Mouse (Mus musculus): ENCODE measurements at regions not wholly inside any gene's neighbourhood (a gene's known extent, or its start where the extent isn't known, plus 50 kb on each side); places are given as distances from the start of the nearest gene placed in this dataset.
A peak's percentile ranks its signal among the peaks of the same experiment; 100 is the strongest.

DNA sequence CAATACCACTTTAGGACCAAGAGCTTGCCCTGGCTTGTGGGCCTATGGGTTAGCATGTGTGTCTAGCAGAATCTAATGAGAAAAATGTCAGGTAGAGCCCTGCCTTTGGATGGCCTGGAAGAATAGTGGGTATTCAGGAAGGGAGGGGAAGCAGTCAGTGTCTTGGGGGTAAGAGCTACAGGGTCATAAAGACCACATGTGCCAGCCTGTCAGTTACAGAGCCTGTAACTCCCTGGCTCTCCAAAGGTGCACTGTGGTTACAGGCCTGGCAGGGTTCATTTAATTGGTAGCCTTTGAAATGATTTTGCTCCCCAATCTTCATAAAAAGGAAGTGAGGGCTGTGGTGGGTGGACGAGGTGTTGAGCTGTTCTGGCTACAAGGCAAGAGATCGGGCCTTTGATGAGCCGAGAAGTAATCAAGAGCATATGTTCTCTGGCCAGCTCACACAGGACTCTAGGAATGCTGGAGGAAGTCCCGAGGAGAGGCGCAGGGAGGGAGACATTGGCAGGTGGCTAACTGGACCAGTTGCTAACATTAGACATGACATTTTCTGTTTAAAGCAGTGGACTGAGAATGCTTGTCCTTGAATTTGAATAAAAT lies 326.9 kb downstream of the Fam49a start:
- ATAC-seq (replicated peaks; ENCODE audit: low FRiP score, poor library complexity, severe bottlenecking), result no peak

DNA sequence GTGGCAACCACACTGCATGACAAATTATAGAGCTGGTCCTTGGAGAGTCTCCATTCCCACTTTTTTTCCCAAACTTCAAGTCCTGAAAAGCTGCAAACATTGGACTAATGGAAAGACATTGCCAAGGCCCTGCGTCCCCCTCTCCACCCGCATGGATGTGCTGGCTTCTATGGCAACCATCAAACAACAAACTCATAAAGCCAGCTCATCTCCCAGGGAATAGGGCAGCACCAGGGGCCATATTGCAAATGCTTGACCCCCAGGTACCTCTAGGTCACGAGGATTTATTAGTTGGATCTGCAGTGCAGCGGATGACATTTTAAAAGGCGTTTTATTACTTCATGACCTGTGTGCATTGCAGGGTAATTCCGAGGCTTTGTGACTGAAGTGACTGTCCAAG lies 324.5 kb downstream of the Fam49a start:
- ATAC-seq (replicated peaks; ENCODE audit: low FRiP score, poor library complexity, severe bottlenecking), result no peak

DNA sequence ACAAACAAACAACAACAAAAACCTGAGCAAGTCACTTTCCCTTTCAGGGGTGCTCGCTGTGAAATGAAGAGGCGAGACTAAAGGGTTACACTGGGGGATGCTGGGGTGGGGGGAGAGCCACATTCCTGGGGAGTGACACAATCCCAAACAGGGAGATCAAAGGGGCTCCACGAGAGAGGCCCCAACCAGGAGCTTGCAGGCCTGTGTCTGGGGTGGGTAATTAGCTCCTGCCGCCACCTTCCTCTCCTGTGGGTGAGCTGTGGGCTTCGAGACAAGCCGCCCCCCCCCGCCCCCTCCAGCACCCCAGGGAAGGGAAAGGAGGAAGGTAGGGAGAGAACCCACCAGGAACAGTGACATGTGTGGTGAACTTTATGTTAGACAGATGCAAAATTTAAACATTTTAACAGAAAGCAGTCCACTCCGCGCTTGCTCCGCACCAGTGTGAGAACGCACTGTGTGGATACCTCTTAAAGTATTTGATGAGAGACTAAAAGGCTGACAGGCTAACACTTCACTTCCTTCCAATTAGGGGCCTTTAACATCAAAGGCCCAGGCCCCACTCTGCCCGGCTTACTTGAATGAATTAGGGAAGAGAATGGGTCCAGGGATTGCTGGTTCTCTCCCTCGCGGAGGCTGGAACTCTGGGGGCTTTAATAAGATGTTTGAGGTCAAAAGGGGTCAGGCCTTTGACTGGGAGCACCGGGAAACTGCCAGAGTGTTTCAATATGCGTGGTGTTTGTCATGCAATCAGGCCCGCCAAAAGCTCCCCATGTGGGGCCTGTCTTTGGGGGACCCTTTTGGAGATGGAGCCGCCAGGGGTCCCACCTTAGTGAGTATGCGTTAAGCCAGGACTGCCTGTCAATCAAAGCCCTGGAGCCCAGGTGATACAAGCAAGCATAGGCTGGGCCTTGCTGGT lies 319.6 kb downstream of the Fam49a start:
- ATAC-seq (replicated peaks; ENCODE audit: low FRiP score, poor library complexity, severe bottlenecking), result no peak

DNA sequence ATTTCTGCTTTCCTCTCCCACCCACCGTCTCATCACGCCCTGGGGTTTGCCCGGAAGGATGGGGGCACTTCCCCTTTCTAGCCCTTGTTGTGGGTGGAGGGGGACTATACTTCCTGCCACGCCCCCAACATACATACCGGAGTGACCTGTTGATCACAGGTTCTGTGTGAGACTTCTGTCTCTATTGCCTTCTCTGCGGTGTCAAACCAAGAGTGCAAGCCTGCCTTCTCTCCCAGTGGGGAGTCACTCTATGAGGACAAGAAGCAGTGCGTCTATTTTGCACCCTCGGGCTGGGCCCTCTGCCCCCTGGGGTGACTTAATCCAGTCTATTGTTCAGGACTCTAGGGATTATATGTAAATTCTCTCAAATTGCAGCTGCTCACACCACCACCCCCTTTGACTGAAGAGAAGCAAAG lies 318.8 kb downstream of the Fam49a start:
- ATAC-seq (replicated peaks; ENCODE audit: low FRiP score, poor library complexity, severe bottlenecking), result no peak

DNA sequence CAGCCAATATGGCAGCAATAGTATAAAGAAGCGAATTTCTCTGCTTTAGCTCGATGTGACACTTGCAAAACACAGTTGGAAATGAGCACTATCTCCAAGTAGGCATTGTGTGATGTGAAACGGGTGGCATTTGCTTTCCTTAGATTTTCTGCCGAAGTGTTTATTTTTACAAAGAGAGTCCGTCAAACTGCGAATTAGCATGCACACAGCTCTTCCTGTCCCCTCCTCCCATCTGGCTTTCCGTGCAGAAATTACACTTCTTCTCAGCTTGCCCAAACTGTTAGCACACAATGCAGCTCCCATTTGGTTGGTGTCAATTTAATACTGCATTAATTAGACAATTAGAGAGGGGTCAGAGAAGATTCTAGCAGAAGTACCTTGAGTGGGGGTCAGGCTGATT lies 316.3 kb downstream of the Fam49a start:
- ATAC-seq (replicated peaks; ENCODE audit: low FRiP score, poor library complexity, severe bottlenecking), result no peak

DNA sequence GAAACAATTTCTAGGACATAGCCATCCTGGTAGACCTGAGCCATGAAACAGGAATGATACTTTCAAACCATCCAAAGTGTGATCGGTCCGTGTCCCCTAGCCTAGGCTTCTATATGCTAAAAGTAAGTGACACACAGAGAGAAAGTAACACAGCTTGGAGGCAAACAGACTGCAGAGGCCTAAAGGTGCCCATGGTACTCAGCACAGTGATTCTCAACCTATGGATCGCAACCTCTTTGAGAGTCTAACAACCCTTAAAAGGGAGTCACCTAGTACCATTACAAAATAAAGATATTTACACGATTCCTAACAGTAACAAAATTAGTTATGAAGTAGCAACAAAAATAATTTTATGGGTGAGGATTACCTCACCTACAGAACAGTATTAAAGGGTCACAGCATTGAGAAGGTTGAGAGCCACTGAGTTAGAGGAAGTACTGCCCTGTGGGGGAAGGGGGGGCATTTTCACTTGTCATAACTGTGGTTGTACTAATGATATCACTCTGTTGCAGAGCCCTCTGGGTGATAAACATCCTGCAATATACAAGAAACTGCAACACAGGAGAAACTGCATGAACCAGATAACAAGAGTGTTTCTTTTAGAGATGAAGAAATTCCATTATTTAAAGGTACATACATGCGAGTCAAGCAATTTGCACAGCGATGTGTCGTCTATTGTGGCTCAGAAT lies 308.8 kb downstream of the Fam49a start:
- peak; percentile 92 for ATAC-seq (replicated peaks; ENCODE audit: low FRiP score, poor library complexity, severe bottlenecking)

DNA sequence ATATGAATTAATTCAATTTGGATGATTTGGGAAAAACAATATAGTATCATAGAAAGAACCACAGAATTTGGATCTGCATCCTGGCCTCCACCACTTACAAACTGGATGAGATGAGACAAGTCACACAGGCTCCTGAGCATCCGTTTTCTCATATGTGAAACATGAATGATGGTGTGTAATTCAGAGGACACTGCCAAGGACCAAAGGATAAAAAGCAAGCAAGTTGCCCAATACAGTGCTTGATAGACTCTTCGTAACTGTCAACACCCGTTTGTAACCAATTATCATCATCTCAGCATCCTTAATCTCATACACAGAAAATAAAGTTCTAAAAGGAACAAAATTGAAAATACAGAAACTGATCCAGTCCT lies 305.8 kb downstream of the Fam49a start:
- no peak for ATAC-seq (replicated peaks; ENCODE audit: low FRiP score, poor library complexity, severe bottlenecking)

DNA sequence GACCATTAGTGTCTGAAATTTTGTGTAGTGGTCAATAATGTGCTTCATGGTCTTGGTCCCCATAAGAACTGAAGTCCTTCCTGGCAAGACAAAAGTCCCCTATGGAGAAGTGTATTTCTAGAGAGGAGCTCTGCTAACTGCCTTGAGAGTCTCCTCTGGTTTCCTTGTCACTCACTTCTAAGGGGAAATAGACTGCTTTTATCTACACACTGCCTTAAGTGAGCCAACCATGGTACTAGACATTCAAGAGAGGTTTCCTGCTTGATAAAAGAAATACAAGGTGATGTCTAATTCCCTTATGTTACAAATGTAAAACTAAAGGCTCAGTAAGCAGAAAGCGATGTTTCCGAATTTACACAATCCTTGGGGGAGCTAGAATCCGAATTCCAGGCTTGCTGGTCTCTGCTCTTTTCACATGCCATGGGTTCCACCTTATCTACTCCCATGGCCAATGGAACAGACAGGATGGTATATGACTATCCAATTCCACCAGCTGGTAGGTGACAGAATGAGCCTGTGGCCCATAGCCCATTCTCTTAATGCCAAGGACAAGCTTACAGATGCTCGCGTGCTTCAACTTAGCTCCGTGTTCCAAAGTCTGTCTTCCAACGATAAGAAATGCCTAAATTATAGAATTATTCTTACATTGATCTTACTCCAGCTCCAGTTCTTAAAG lies 305.3 kb downstream of the Fam49a start:
- no peak for ATAC-seq (replicated peaks; ENCODE audit: low FRiP score, poor library complexity, severe bottlenecking)

DNA sequence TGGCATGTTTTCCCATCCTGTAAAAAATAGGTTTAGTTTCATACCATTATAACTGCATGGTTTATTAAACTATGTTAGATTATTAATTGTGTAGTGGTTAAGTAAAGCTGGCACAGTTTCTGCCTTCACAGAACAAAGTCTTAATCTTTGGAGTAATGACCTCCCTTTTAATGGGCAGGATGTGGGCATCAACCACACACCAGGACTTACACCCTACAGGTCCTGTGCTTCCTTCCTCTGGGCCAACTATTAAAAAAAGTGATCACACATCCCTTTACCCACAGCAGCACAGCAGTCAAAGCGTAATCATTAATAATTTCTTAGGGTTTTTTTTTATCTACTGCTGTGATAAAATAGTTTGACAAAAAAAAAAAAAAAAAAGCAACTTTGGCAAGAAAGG lies 300.3 kb downstream of the Fam49a start:
- ATAC-seq (replicated peaks; ENCODE audit: low FRiP score, poor library complexity, severe bottlenecking), result no peak

DNA sequence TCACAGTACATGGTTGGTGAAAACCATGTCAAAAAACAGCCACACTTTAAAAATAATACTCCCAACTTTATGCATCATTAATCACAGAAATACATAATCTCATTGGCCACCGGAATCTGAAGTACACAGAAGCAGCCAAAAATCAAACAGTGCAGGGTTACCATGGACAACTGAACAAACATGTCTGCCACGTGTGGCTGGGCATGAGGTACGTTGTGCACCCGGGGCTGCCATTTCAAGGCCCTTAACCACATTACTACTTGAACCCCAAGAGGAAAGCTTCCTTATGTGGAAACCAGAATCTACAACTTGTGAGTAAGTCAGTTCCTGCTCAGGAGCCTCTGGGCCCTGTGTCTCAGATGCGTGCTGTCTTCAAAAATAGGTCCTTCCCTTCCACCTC lies 289.9 kb downstream of the Fam49a start:
- ATAC-seq (replicated peaks; ENCODE audit: low FRiP score, poor library complexity, severe bottlenecking), result no peak

DNA sequence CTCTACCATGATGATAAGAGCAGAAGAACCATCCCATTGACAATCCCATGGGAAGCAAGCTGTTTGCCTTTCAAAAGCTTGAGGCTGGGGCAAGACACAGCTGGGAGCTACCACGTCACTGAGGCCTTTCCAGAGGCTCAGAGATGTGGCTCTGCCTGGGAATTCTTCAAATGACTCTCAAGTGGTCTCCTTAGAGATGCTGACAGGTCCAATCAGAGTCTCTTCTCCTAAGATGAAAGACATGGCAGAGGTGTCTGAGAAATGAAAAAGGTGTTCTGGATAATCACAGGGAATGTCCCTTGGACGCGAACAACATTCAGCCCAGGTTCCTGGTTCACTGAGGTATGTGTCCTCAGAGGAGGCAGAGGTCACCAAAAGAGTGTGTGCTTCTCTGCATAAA lies 287.7 kb downstream of the Fam49a start:
- no peak for ATAC-seq (replicated peaks; ENCODE audit: low FRiP score, poor library complexity, severe bottlenecking)

DNA sequence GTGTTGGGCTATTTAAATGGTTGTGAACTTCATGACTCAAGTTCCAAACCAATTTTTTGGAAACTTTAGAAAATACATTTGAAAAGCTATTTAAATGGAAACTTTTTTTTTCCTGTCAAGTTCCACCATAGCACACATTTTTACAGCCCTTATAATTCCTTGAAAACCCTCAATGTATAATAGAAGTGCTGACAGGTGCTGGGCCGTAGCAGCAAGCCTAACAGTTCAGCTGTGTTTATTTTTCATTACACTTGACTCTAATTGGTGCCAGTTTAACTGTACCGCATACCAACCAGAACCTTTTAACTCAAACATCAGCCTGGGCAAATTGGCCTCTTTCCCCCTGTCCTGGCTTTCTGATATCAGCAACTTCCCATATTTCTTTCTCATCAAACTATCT lies 286.7 kb downstream of the Fam49a start:
- no peak for ATAC-seq (replicated peaks; ENCODE audit: low FRiP score, poor library complexity, severe bottlenecking)

DNA sequence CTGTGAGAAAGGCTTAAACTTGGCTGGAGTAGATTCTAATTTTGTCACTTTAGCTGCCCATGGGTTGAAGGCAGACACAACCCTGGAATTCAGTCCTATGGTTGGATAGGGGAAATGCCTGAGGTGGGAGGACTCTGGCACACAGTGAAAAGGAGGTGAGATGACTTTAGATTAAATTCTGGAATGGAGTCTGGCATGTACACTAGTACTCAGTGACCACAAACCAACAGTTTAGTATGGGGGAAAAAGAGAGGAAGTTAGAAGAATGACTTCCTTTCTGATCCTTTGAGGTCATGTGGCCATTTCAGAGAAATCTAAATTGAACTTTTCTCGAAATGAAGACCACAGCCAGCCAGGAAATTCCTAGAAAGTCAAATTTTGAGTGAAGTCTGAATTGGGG lies 285.5 kb downstream of the Fam49a start:
- ATAC-seq (replicated peaks; ENCODE audit: low FRiP score, poor library complexity, severe bottlenecking), result no peak

DNA sequence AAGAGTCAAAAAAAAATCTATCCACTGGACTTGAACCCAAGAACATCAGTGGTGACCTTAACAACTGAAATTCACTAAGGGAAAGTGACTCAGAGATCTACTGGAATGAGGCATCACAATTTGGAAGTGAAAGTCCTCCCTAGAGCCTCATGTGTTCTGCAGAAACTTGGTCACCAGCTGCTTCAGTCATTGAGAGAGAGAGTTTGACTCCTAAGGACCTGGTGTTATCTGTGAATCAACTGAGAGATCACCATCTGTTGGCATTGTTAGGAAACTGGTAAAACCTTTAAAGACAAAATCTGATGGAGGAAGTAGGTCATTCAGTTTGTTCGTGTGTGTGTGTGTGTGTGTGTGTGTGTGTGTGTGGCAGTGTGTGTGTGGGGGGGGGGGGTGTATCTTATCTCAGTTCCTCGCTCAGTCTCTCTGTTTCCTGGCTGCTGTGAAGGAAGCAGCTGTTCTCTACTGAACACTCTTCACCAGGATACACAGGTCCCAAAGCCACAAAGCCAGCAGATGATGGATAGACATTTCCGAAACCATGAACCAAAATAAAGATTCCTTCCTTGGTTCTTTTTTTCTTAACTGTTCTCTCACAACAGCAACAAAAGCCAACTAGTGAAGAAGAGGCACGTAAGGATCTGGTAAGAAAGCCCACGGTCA lies 284.6 kb downstream of the Fam49a start:
- ATAC-seq (replicated peaks; ENCODE audit: low FRiP score, poor library complexity, severe bottlenecking), result no peak

DNA sequence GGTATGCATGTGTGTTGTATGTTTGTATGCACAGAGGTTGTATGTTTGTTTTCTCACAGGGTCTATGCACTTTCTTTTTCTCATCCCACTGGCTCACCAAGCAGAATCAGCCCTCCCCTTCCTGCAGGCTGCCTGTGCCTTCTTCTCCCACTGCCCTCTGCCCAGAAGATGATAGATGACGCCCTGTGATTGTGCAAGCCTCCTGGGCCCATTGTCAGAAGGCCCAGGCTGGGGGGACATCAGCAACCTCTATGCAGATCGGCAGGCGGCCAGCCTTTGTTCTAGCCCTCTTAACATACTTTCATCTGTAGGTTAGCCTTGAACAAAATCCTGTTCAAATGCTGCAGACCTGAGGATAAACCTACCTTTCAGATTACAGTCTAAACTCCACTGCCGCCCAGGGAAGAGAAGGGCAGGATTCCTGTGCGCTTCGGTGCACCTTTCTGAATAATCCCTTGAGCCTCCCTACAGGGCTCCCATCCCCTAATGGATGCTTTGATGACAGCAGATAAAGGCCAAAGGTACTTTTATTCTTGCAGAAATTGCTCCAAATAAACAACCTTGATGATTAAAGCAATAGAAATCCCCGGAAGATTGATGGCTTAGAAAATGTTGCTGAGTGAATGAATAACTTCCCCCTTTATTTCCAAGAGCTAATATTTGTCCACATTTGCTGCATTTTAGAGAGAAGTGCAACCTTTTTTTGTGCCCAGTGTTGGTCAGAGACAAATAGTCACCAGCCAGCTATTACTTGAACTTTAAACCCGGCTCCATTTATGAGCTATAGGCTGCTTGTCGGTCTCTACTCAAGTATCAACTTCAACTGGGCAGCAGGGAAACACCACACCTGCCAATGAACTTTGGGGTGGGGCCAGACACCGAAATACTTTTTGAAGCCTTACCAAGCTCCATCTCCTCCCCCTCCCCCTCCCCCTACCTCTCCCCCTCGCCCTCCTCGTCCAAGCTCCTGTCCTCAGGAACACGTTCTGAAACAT lies 279.4 kb downstream of the Fam49a start:
- ATAC-seq (replicated peaks; ENCODE audit: low FRiP score, poor library complexity, severe bottlenecking), result no peak

DNA sequence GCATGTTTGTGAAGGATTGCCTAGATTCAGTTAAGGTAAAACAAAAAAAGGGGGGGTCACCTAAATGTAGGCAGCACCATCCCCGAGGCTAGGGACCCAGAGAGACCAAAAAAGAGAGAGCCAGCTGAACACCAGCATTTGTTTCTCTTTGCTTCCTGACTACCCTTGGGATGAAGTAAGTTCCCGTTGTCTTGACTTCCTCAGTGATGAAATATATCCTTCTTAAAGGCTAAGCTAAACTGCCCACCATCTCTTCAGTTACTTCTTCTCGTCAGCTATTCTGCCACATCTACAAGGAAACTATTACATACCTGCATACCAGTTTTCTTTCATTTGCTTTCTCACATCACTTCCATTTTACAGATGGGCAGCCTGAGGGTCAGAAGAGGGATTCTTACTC lies 277.4 kb downstream of the Fam49a start:
- ATAC-seq (replicated peaks; ENCODE audit: low FRiP score, poor library complexity, severe bottlenecking), result no peak

DNA sequence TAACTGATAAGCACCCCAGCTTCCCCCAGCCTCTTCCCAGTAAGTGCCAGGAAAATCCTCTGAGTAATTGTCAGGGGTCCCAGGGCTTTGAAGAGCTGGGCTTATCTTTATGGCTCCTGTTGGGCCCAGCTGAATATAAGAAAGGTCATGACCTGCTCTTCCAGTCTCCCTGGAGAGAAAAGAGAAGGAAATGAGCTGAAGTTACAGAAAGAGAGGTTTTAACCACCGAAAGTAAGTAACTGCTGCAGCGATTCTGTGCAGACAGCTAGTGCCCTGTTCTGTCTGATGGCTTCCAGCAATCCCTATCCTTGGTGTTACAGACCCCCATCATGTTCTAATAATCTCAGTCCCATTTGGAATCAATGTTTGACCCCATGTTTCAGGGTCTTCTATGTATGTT lies 272.8 kb downstream of the Fam49a start:
- no peak for ATAC-seq (replicated peaks; ENCODE audit: low FRiP score, poor library complexity, severe bottlenecking)

DNA sequence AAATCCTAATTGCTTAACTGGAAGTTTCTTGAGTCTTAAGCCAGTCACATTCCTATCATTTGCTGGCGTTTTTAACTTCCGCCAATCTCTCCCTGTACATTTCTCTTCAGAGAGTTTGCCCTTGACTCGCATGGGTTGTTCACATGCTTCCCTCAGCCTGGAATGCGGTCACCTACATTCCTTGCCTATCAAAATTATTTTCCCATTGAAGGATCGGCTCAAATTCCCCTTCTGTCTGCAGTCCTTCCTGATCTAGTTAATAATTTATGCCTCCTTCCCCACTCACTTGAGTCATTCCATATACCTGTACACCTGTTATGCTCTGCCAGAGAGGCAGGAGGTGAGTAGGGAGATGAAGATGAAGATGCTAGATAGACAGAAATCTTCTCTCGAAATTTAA lies 268.9 kb downstream of the Fam49a start:
- no peak for ATAC-seq (replicated peaks; ENCODE audit: low FRiP score, poor library complexity, severe bottlenecking)

DNA sequence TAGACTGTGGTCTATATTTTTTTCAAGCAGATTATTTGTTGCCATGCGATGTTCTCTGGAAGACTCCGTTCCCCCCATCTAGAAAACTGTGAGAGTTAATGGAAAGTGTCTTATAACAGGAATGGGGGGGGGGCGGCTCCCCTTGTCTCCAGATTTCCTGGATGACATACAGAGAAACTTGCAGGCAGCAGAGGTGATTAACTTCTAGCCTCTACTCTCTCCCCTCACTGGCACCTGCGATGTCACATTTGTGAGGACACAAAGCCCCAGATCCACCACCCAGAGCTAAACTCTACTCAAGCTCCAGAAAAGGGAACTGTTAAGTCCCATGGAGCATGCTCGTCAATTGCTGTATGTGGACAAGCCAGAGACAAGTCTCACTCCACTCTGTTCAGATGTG lies 267.6 kb downstream of the Fam49a start:
- no peak for ATAC-seq (replicated peaks; ENCODE audit: low FRiP score, poor library complexity, severe bottlenecking)
